Mouse (Mus musculus) bone marrow, adult 2 months (tissue): ENCODE results near the gene Arid4a. TPM values are rescaled to one million over a fixed set of nuclear protein-coding genes. Genes with fewer than 3 reads are reported as not detected.

Experiments used
- H3K27ac ChIP-seq: fragments of 200-500 bp; 2 replicates; pipeline ENCODE4 v1.5.1; 2012; ENCODE audit warnings: low read depth, mild to moderate bottlenecking, control low read depth, inconsistent platforms, low read length; ENCODE audit not compliant: control insufficient read depth, poor library complexity, insufficient read depth
- H3K4me1 ChIP-seq: fragments of 200-500 bp; 2 replicates; pipeline ENCODE4 v1.6.1; 2011; ENCODE audit warnings: low read length; ENCODE audit not compliant: control insufficient read depth, insufficient read depth
- H3K4me3 ChIP-seq: fragments of 200-500 bp; replicated peaks from 2 replicates; pipeline ENCODE3; 2011; ENCODE audit warnings: mild to moderate bottlenecking, low read depth, low read length, control low read depth; ENCODE audit not compliant: control insufficient read depth
- CTCF ChIP-seq: fragments of 200-500 bp; IDR thresholded peaks from 2 replicates; pipeline ENCODE4 v1.5.1; 2011; ENCODE audit warnings: low read length, control low read depth; ENCODE audit not compliant: control insufficient read depth, insufficient read depth
- POLR2A ChIP-seq: fragments of 200-500 bp; IDR thresholded peaks from 2 replicates; pipeline ENCODE4 v1.6.1; 2011; ENCODE audit warnings: low read depth, mild to moderate bottlenecking, control low read depth, low read length, borderline replicate concordance; ENCODE audit not compliant: control insufficient read depth
- WGBS: fragments of 180-500 bp; shearing (Covaris S2); methylation state at CpG from one replicate; pipeline ENCODE4 v1.1.7; 2018; 5-methylcytosine and 5-hydroxymethylcytosine counted together
- polyA plus RNA-seq: library from polyadenylated mRNA; stranded (reverse); fragments of >200 nt; gene quantifications from 2 replicates; pipeline ENCODE4 v1.2.4, GENCODE M21; 2011; ENCODE audit warnings: low replicate concordance; ENCODE audit not compliant: missing spikeins, insufficient read depth, insufficient read length

The Arid4a gene
- polyA plus RNA-seq, 1 experiment = 58.7 TPM

GRCm38 (mm10) chr12:71051079-71051478 lies 35.3 kb downstream of the Arid4a start:
- TF ChIP-seq POLR2A (no peak), CTCF (peak; percentile 63; the same call in 1 of the 2 replicates)
- Histone ChIP-seq H3K4me1 (no peaks in the 10 kb centered on the region; the same call in none of the 2 replicates), H3K27ac (no peak overlapping the region), H3K4me3 (no peak overlapping the region)
- WGBS = 56% methylated on average over 3 of the region's 3 CpGs

GRCm38 (mm10) chr12:71052341-71052995 lies 36.7 kb downstream of the Arid4a start:
- Histone ChIP-seq H3K4me1 (no peaks in the 10 kb centered on the region; the same call in none of the 2 replicates), H3K27ac (no peak overlapping the region), H3K4me3 (no peak overlapping the region)
- no peak for TF ChIP-seq CTCF
- TF ChIP-seq POLR2A = no peak
- WGBS = 87% methylated on average over 7 of the region's 7 CpGs

GRCm38 (mm10) chr12:71053031-71053430 lies 37.2 kb downstream of the Arid4a start:
- Histone ChIP-seq H3K4me1 (no peaks in the 10 kb centered on the region; the same call in none of the 2 replicates), H3K27ac (no peak overlapping the region), H3K4me3 (no peak overlapping the region)
- WGBS = 83% methylated on average over 1 of the region's 1 CpGs
- TF ChIP-seq POLR2A = no peak
- TF ChIP-seq CTCF = no peak

DNA sequence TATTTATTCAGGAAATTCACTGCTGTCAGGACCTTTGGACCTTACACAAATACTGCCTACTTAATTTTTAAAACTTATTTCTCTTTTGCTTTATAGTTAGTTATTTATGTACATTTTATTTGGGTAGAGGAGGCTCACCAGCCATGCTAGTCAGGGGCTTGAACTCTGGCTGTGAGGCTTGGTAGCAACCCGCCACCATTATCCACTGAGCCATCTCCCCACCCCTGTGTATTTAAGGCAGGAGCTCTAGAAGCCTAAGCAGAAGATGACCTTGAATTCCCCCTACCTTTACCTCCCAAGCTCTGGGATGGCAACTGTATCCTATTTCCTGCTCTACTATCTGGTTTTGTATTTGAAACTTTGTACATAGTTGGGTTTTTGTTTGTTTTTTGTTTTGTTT lies 37.7 kb downstream of the Arid4a start:
- H3K27ac ChIP-seq = no peak overlapping the region
- H3K4me1 ChIP-seq = no peaks in the 10 kb centered on the region; the same call in none of the 2 replicates
- no peak for TF ChIP-seq CTCF
- 65% methylated on average over 1 of the region's 1 CpGs for WGBS
- H3K4me3 ChIP-seq = no peak overlapping the region

GRCm38 (mm10) chr12:71055537-71055936 lies 39.7 kb downstream of the Arid4a start:
- 35% methylated on average over 3 of the region's 3 CpGs for WGBS
- H3K27ac ChIP-seq = no peak overlapping the region
- H3K4me1 ChIP-seq = no peaks in the 10 kb centered on the region; the same call in 1 of the 2 replicates
- H3K4me3 ChIP-seq = no peak overlapping the region
- no peak for TF ChIP-seq POLR2A
- no peak for TF ChIP-seq CTCF

- no peak for TF ChIP-seq CTCF
- TF ChIP-seq POLR2A = no peak
- no peak overlapping the region for H3K4me3 ChIP-seq
- no peak overlapping the region for H3K27ac ChIP-seq
- H3K4me1 ChIP-seq = no peaks in the 10 kb centered on the region
- WGBS = 94% methylated on average over 7 of the region's 7 CpGs
These were observed 44.0 kb downstream of the Arid4a start for GRCm38 (mm10) chr12:71059741-71060140.

GRCm38 (mm10) chr12:71069846-71070245 lies 54.1 kb downstream of the Arid4a start:
- H3K4me3 ChIP-seq = no peak overlapping the region
- whole genome bisulfite sequencing = 92% methylated on average over 17 of the region's 17 CpGs
- TF ChIP-seq CTCF (no peak), POLR2A (no peak)
- H3K4me1 ChIP-seq = no peaks in the 10 kb centered on the region
- no peak overlapping the region for H3K27ac ChIP-seq

GRCm38 (mm10) chr12:71072048-71072447 lies 56.3 kb downstream of the Arid4a start:
- H3K4me1 ChIP-seq = no peaks in the 10 kb centered on the region
- H3K27ac ChIP-seq = no peak overlapping the region
- 93% methylated on average over 4 of the region's 4 CpGs for WGBS
- no peak overlapping the region for H3K4me3 ChIP-seq
- TF ChIP-seq CTCF = no peak
